Mouse (Mus musculus): ENCODE measurements at regions not wholly inside any gene's neighbourhood (a gene's known extent, or its start where the extent isn't known, plus 50 kb on each side); places are given as distances from the start of the nearest gene placed in this dataset.

GRCm38 (mm10) chr5:64706586-64706985, 96.6 kb upstream of the Klf3 start:
- Histone ChIP-seq H3K27ac (ENCODE audit: low read depth, low read length) (no peak overlapping the region), H3K4me1 (replicated peaks; ENCODE audit: control insufficient read depth, insufficient read depth, low read length) (peaks cover 19% of the 10 kb centered on the region), H3K36me3 (ENCODE audit: control insufficient read depth, insufficient read depth) (no peaks in the 10 kb centered on the region), H3K9me3 (ENCODE audit: control insufficient read depth) (no peaks in the 10 kb centered on the region), H3K4me2 (replicated peaks; ENCODE audit: low read depth) (no peak overlapping the region), H3K4me3 (ENCODE audit: low read depth, low read length) (no peak overlapping the region), H3K27me3 (replicated peaks; ENCODE audit: control insufficient read depth, insufficient read depth, low read length) (no peaks in the 10 kb centered on the region), H3K9ac (ENCODE audit: low read depth, low read length) (no peak overlapping the region)
- ATAC-seq: no peak
- TF ChIP-seq CTCF (IDR thresholded peaks at IDR 0.05; ENCODE audit: low read depth): no peak
- WGBS: 76% methylated on average over 3 of the region's 3 CpGs

GRCm38 (mm10) chr5:64709146-64709545, 94.0 kb upstream of the Klf3 start:
- WGBS: 88% methylated on average over 4 of the region's 4 CpGs
- Histone ChIP-seq H3K9ac (ENCODE audit: low read depth, low read length) (no peak overlapping the region), H3K36me3 (ENCODE audit: control insufficient read depth, insufficient read depth) (no peaks in the 10 kb centered on the region), H3K4me2 (replicated peaks; ENCODE audit: low read depth) (no peak overlapping the region), H3K9me3 (ENCODE audit: control insufficient read depth) (no peaks in the 10 kb centered on the region), H3K27ac (ENCODE audit: low read depth, low read length) (no peak overlapping the region), H3K4me3 (ENCODE audit: low read depth, low read length) (no peak overlapping the region), H3K27me3 (replicated peaks; ENCODE audit: control insufficient read depth, insufficient read depth, low read length) (no peaks in the 10 kb centered on the region), H3K4me1 (replicated peaks; ENCODE audit: control insufficient read depth, insufficient read depth, low read length) (peaks cover 9% of the 10 kb centered on the region; the same call in 1 of the 2 replicates)
- no peak for TF ChIP-seq CTCF (IDR thresholded peaks at IDR 0.05; ENCODE audit: low read depth)
- no peak for ATAC-seq

GRCm38 (mm10) chr5:64710236-64710635, 93.0 kb upstream of the Klf3 start:
- no peaks in the 10 kb centered on the region for H3K27me3 ChIP-seq (replicated peaks; ENCODE audit: control insufficient read depth, insufficient read depth, low read length)
- 0 out of 2 replicates have a peak overlapping the region, but pooled peaks have one; percentile 6 for H3K4me2 ChIP-seq (replicated peaks; ENCODE audit: low read depth)
- H3K27ac ChIP-seq (ENCODE audit: low read depth, low read length): peak overlapping the region; percentile 83
- no peak overlapping the region for H3K9ac ChIP-seq (ENCODE audit: low read depth, low read length)
- no peak overlapping the region for H3K4me3 ChIP-seq (ENCODE audit: low read depth, low read length)
- H3K9me3 ChIP-seq (ENCODE audit: control insufficient read depth): no peaks in the 10 kb centered on the region
- no peak for TF ChIP-seq CTCF (IDR thresholded peaks at IDR 0.05; ENCODE audit: low read depth)
- ATAC-seq: peak; percentile 86
- WGBS: 35% methylated on average over 3 of the region's 3 CpGs
- H3K4me1 ChIP-seq (replicated peaks; ENCODE audit: control insufficient read depth, insufficient read depth, low read length): peaks cover 11% of the 10 kb centered on the region
- H3K36me3 ChIP-seq (ENCODE audit: control insufficient read depth, insufficient read depth): no peaks in the 10 kb centered on the region

- peak; percentile 54 for ATAC-seq
- no peak for TF ChIP-seq CTCF (IDR thresholded peaks at IDR 0.05; ENCODE audit: low read depth)
- Histone ChIP-seq H3K4me3 (ENCODE audit: low read depth, low read length) (no peak overlapping the region), H3K9ac (ENCODE audit: low read depth, low read length) (no peak overlapping the region), H3K9me3 (ENCODE audit: control insufficient read depth) (no peaks in the 10 kb centered on the region), H3K4me1 (replicated peaks; ENCODE audit: control insufficient read depth, insufficient read depth, low read length) (peaks cover 11% of the 10 kb centered on the region), H3K4me2 (replicated peaks; ENCODE audit: low read depth) (0 out of 2 replicates have a peak overlapping the region, but pooled peaks have one; percentile 6), H3K36me3 (ENCODE audit: control insufficient read depth, insufficient read depth) (no peaks in the 10 kb centered on the region), H3K27me3 (replicated peaks; ENCODE audit: control insufficient read depth, insufficient read depth, low read length) (no peaks in the 10 kb centered on the region), H3K27ac (ENCODE audit: low read depth, low read length) (peak overlapping the region; percentile 83)
- 33% methylated on average over 4 of the region's 4 CpGs for WGBS
Observed at GRCm38 (mm10) chr5:64710968-64711367, 92.2 kb upstream of the Klf3 start.

GRCm38 (mm10) chr5:64714221-64714653, 89.0 kb upstream of the Klf3 start:
- H3K27ac ChIP-seq (ENCODE audit: low read depth, low read length): peak overlapping the region; percentile 28; the same call in 1 of the 2 replicates

GRCm38 (mm10) chr5:64714710-64715109, 88.5 kb upstream of the Klf3 start:
- H3K9me3 ChIP-seq (ENCODE audit: control insufficient read depth): no peaks in the 10 kb centered on the region
- no peak overlapping the region for H3K4me3 ChIP-seq (ENCODE audit: low read depth, low read length)
- WGBS: 50% methylated on average over 7 of the region's 7 CpGs
- H3K36me3 ChIP-seq (ENCODE audit: control insufficient read depth, insufficient read depth): no peaks in the 10 kb centered on the region
- ATAC-seq: peak; percentile 75
- no peak for TF ChIP-seq CTCF (IDR thresholded peaks at IDR 0.05; ENCODE audit: low read depth)
- H3K4me2 ChIP-seq (replicated peaks; ENCODE audit: low read depth): no peak overlapping the region
- H3K27me3 ChIP-seq (replicated peaks; ENCODE audit: control insufficient read depth, insufficient read depth, low read length): no peaks in the 10 kb centered on the region
- H3K4me1 ChIP-seq (replicated peaks; ENCODE audit: control insufficient read depth, insufficient read depth, low read length): peaks cover 11% of the 10 kb centered on the region
- H3K27ac ChIP-seq (ENCODE audit: low read depth, low read length): peak overlapping the region; percentile 28; the same call in 1 of the 2 replicates
- no peak overlapping the region for H3K9ac ChIP-seq (ENCODE audit: low read depth, low read length)

More at GRCm38 (mm10) chr5:64714221-64714653, 89.0 kb upstream of the Klf3 start:
- no peaks in the 10 kb centered on the region for H3K36me3 ChIP-seq (ENCODE audit: control insufficient read depth, insufficient read depth)
- no peak overlapping the region for H3K4me3 ChIP-seq (ENCODE audit: low read depth, low read length)
- no peaks in the 10 kb centered on the region for H3K9me3 ChIP-seq (ENCODE audit: control insufficient read depth)
- 54% methylated on average over 10 of the region's 10 CpGs for WGBS
- H3K27me3 ChIP-seq (replicated peaks; ENCODE audit: control insufficient read depth, insufficient read depth, low read length): no peaks in the 10 kb centered on the region
- ATAC-seq: no peak; the same call in 1 of the 2 replicates
- H3K4me2 ChIP-seq (replicated peaks; ENCODE audit: low read depth): no peak overlapping the region
- H3K4me1 ChIP-seq (replicated peaks; ENCODE audit: control insufficient read depth, insufficient read depth, low read length): peaks cover 11% of the 10 kb centered on the region
- no peak for TF ChIP-seq CTCF (IDR thresholded peaks at IDR 0.05; ENCODE audit: low read depth)
- no peak overlapping the region for H3K9ac ChIP-seq (ENCODE audit: low read depth, low read length)

GRCm38 (mm10) chr5:64716551-64716950, 86.6 kb upstream of the Klf3 start:
- H3K4me3 ChIP-seq (ENCODE audit: low read depth, low read length): no peak overlapping the region
- WGBS: 87% methylated on average over 4 of the region's 4 CpGs
- H3K27me3 ChIP-seq (replicated peaks; ENCODE audit: control insufficient read depth, insufficient read depth, low read length): no peaks in the 10 kb centered on the region
- no peak overlapping the region for H3K9ac ChIP-seq (ENCODE audit: low read depth, low read length)
- no peaks in the 10 kb centered on the region for H3K36me3 ChIP-seq (ENCODE audit: control insufficient read depth, insufficient read depth)
- no peaks in the 10 kb centered on the region for H3K9me3 ChIP-seq (ENCODE audit: control insufficient read depth)
- H3K4me1 ChIP-seq (replicated peaks; ENCODE audit: control insufficient read depth, insufficient read depth, low read length): peaks cover 5% of the 10 kb centered on the region; the same call in 1 of the 2 replicates
- H3K27ac ChIP-seq (ENCODE audit: low read depth, low read length): no peak overlapping the region
- H3K4me2 ChIP-seq (replicated peaks; ENCODE audit: low read depth): no peak overlapping the region
- no peak for ATAC-seq
- no peak for TF ChIP-seq CTCF (IDR thresholded peaks at IDR 0.05; ENCODE audit: low read depth)

Data from intestine, postnatal 0 days (tissue).